ENCODE assay signal across 8 mouse cellular contexts in the genomic region with DNA sequence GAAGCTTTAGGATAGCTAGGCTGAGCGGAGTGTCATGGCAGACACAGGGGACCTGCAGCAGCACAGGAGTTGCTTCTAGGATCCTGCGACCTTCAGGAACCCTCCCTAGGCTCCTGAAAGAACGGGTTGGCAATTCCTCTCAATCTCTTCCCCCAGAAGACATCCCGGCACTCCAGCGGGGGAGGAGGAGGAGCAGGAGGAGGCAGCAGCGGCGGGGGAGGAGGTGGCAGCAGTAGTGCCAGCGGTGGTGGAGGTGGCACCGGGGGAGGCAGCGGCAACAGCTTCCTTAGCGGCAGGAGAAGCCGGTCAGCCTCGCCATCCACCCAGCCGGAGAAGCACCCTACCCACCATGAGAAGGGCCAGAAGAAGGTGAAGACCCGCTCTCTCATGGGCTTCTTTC. TPM values are rescaled to one million over a fixed set of nuclear protein-coding genes. Genes with fewer than 3 reads are reported as not detected.
A peak's percentile ranks its signal among the peaks of the same experiment; 100 is the strongest.
DNase-seq lines count a peak whose midpoint lies in the region; ATAC-seq lines count a peak whose summit lies in the region.
"Had no signal": no experiment of that assay in that cellular context is flagged by ENCODE, and none has a peak within 500 bp of the region (broad histone marks: within the 10 kb centered on the region; RNA-seq: fewer than 3 reads in every experiment).

No protein-coding gene starts in this region.

- H3K9ac ChIP-seq in hindbrain, embryonic 13.5 days = peak overlapping the region; percentile 29; the same call in 1 of the 2 replicates
- H3K9ac ChIP-seq in hindbrain, embryonic 11.5 days (ENCODE audit: low read depth, low read length) = no peak overlapping the region
- peak overlapping the region; percentile 38; the same call in 1 of the 2 replicates for H3K9ac ChIP-seq in heart, embryonic 15.5 days

- no peaks in the 10 kb centered on the region for H3K9me3 ChIP-seq in hindbrain, embryonic 13.5 days
- no peaks in the 10 kb centered on the region for H3K9me3 ChIP-seq in hindbrain, embryonic 11.5 days (ENCODE audit: control insufficient read depth, low read length)
- no peaks in the 10 kb centered on the region for H3K9me3 ChIP-seq in heart, embryonic 15.5 days (replicated peaks)

- H3K36me3 ChIP-seq in hindbrain, embryonic 13.5 days = peaks cover 89% of the 10 kb centered on the region
- peaks cover 14% of the 10 kb centered on the region for H3K36me3 ChIP-seq in hindbrain, embryonic 11.5 days (ENCODE audit: control insufficient read depth, insufficient read depth, low read length)
- peaks cover 71% of the 10 kb centered on the region for H3K36me3 ChIP-seq in heart, embryonic 15.5 days

- H3K27me3 ChIP-seq in hindbrain, embryonic 13.5 days = no peaks in the 10 kb centered on the region
- H3K27me3 ChIP-seq in hindbrain, embryonic 11.5 days (ENCODE audit: control insufficient read depth, insufficient read depth, low read length) = no peaks in the 10 kb centered on the region
- H3K27me3 ChIP-seq in heart, embryonic 15.5 days = no peaks in the 10 kb centered on the region

- DNase-seq in hindbrain, embryonic 11.5 days (ENCODE audit: low spot score) = no peak
- DNase-seq in ovary, postnatal 36 days (ENCODE audit: low spot score) = peak; percentile 55
- no peak for DNase-seq in ovary, postnatal 10 days (ENCODE audit: low spot score)
- no peak for DNase-seq in layer of hippocampus, adult 18-20 months (ENCODE audit: low spot score in 2 of 2)
- DNase-seq: thymus, postnatal 25 days had no signal

- H3K4me2 ChIP-seq in hindbrain, embryonic 13.5 days = no peak overlapping the region
- H3K4me2 ChIP-seq in hindbrain, embryonic 11.5 days (replicated peaks; ENCODE audit: low read depth, low read length) = no peak overlapping the region
- peak overlapping the region; percentile 47 for H3K4me2 ChIP-seq in heart, embryonic 15.5 days

- WGBS in hindbrain, embryonic 13.5 days = 54% methylated on average over 15 of the region's 15 CpGs
- WGBS in hindbrain, embryonic 11.5 days = 53% methylated on average over 15 of the region's 15 CpGs
- 38% methylated on average over 15 of the region's 15 CpGs for WGBS in heart, embryonic 15.5 days

- H3K4me3 ChIP-seq in hindbrain, embryonic 13.5 days = no peak overlapping the region
- no peak overlapping the region for H3K4me3 ChIP-seq in hindbrain, embryonic 11.5 days (ENCODE audit: low read depth, low read length)
- H3K4me3 ChIP-seq in heart, embryonic 15.5 days = peak overlapping the region; percentile 17

- ATAC-seq in hindbrain, embryonic 13.5 days (ENCODE audit: low FRiP score) = no peak
- no peak for ATAC-seq in hindbrain, embryonic 11.5 days (ENCODE audit: low FRiP score)
- ATAC-seq in heart, embryonic 15.5 days (replicated peaks; ENCODE audit: insufficient number of reproducible peaks, insufficient read depth, low FRiP score, low read depth) = no peak
- ATAC-seq in megakaryocyte progenitor cell, adult 5-6 weeks (replicated peaks; ENCODE audit: poor library complexity) = no peak

- H3K27ac ChIP-seq in hindbrain, embryonic 13.5 days = peak overlapping the region; percentile 23; the same call in 1 of the 2 replicates
- H3K27ac ChIP-seq in hindbrain, embryonic 11.5 days (ENCODE audit: low read depth, low read length) = no peak overlapping the region
- H3K27ac ChIP-seq in heart, embryonic 15.5 days = peak overlapping the region; percentile 89

- peaks cover 38% of the 10 kb centered on the region for H3K4me1 ChIP-seq in hindbrain, embryonic 13.5 days (replicated peaks)
- H3K4me1 ChIP-seq in hindbrain, embryonic 11.5 days (replicated peaks; ENCODE audit: control insufficient read depth, insufficient read depth, low read length) = 0 out of 2 replicates have a peak, but pooled peaks cover 4% of the 10 kb centered on the region
- H3K4me1 ChIP-seq in heart, embryonic 15.5 days (replicated peaks) = peaks cover 47% of the 10 kb centered on the region

RNA-seq across cellular contexts. Expression of gene Mllt6, which starts 6.1 kb away (rescaled TPM):
- polyA plus RNA-seq in hindbrain, embryonic 13.5 days (2015; fragmentation: Nextera tagmentation; extraction: Ambion mirVana) = 3.4 and 4.1 TPM in 2 replicates
- 4.1 and 4.2 TPM in 2 replicates for polyA plus RNA-seq in hindbrain, embryonic 11.5 days (2014; fragmentation: Nextera tagmentation; extraction: Ambion mirVana)
- 2.2 and 2.3 TPM in 2 replicates for polyA plus RNA-seq in heart, embryonic 15.5 days (2015; fragmentation: Nextera tagmentation; extraction: Ambion mirVana)
- total RNA-seq in megakaryocyte progenitor cell, adult 5-6 weeks (2015) = 3.3 and 4.5 TPM in 2 replicates
- 5.8 and 7.2 TPM in 2 replicates for total RNA-seq in megakaryocyte progenitor cell, adult 5-6 weeks (2017)
- 100 to 1,000 TPM; 122 to 137 TPM for total RNA-seq in layer of hippocampus, adult 18-20 months (2021)

RNA-seq across cellular contexts. Expression of gene Cisd3, which starts 16.4 kb away (rescaled TPM):
- polyA plus RNA-seq in hindbrain, embryonic 13.5 days (2015; fragmentation: Nextera tagmentation; extraction: Ambion mirVana) = 23.8 and 25.6 TPM in 2 replicates
- 11.8 and 14.8 TPM in 2 replicates for polyA plus RNA-seq in hindbrain, embryonic 11.5 days (2014; fragmentation: Nextera tagmentation; extraction: Ambion mirVana)
- polyA plus RNA-seq in heart, embryonic 15.5 days (2015; fragmentation: Nextera tagmentation; extraction: Ambion mirVana) = 60.7 and 69.4 TPM in 2 replicates
- total RNA-seq in megakaryocyte progenitor cell, adult 5-6 weeks (2015) = 17.4 and 24.9 TPM in 2 replicates
- total RNA-seq in megakaryocyte progenitor cell, adult 5-6 weeks (2017) = 3.5 and 5.4 TPM in 2 replicates
- 10 to 100 TPM; 51.3 to 52.0 TPM for total RNA-seq in layer of hippocampus, adult 18-20 months (2021)

RNA-seq across cellular contexts. Expression of gene Pcgf2, which starts 31.0 kb away (rescaled TPM):
- polyA plus RNA-seq in hindbrain, embryonic 13.5 days (2015; fragmentation: Nextera tagmentation; extraction: Ambion mirVana) = 26.2 and 26.3 TPM in 2 replicates
- polyA plus RNA-seq in hindbrain, embryonic 11.5 days (2014; fragmentation: Nextera tagmentation; extraction: Ambion mirVana) = 16.9 and 18.6 TPM in 2 replicates
- 10.9 and 11.5 TPM in 2 replicates for polyA plus RNA-seq in heart, embryonic 15.5 days (2015; fragmentation: Nextera tagmentation; extraction: Ambion mirVana)
- total RNA-seq in megakaryocyte progenitor cell, adult 5-6 weeks (2015) = 3.9 and 4.6 TPM in 2 replicates
- total RNA-seq in megakaryocyte progenitor cell, adult 5-6 weeks (2017) = 1.2 and 1.5 TPM in 2 replicates
- 10 to 100 TPM; 21.7 to 24.6 TPM for total RNA-seq in layer of hippocampus, adult 18-20 months (2021)

RNA-seq across cellular contexts. Expression of gene Psmb3, which starts 33.9 kb away (rescaled TPM):
- 476 and 483 TPM in 2 replicates for polyA plus RNA-seq in hindbrain, embryonic 13.5 days (2015; fragmentation: Nextera tagmentation; extraction: Ambion mirVana)
- polyA plus RNA-seq in hindbrain, embryonic 11.5 days (2014; fragmentation: Nextera tagmentation; extraction: Ambion mirVana) = 468 and 507 TPM in 2 replicates
- polyA plus RNA-seq in heart, embryonic 15.5 days (2015; fragmentation: Nextera tagmentation; extraction: Ambion mirVana) = 337 and 364 TPM in 2 replicates
- 114 and 126 TPM in 2 replicates for total RNA-seq in megakaryocyte progenitor cell, adult 5-6 weeks (2015)
- total RNA-seq in megakaryocyte progenitor cell, adult 5-6 weeks (2017) = 158 and 185 TPM in 2 replicates
- total RNA-seq in layer of hippocampus, adult 18-20 months (2021) = 100 to 1,000 TPM; 124 to 128 TPM

RNA-seq across cellular contexts. Expression of gene Epop, which starts 39.8 kb away (rescaled TPM):
- 2.3 and 3.0 TPM in 2 replicates for polyA plus RNA-seq in hindbrain, embryonic 13.5 days (2015; fragmentation: Nextera tagmentation; extraction: Ambion mirVana)
- 5.7 and 9.1 TPM in 2 replicates for polyA plus RNA-seq in hindbrain, embryonic 11.5 days (2014; fragmentation: Nextera tagmentation; extraction: Ambion mirVana)
- polyA plus RNA-seq in heart, embryonic 15.5 days (2015; fragmentation: Nextera tagmentation; extraction: Ambion mirVana) = 0.71 and 1.1 TPM in 2 replicates
- 3.4 and 4.0 TPM in 2 replicates for total RNA-seq in megakaryocyte progenitor cell, adult 5-6 weeks (2015)
- 0.62 and 0.91 TPM in 2 replicates for total RNA-seq in megakaryocyte progenitor cell, adult 5-6 weeks (2017)
- total RNA-seq in layer of hippocampus, adult 18-20 months (2021) = 10 to 100 TPM; 46.1 to 48.8 TPM
